Mouse (Mus musculus) kidney, adult 9 months (tissue): Measurements from ENCODE around the gene Sun2.

ENCODE experiments used
- DNase-seq: peaks from one replicate; pipeline ENCODE4 v3.0.0; 2022

The Sun2 gene

GRCm38 (mm10) chr15:79684616-79685015, 57.7 kb downstream of the Sun2 start:
- DNase-seq: no peak

- no peak for DNase-seq
Observed at GRCm38 (mm10) chr15:79683707-79684465, 58.5 kb downstream of the Sun2 start.

GRCm38 (mm10) chr15:79683146-79683545, 59.2 kb downstream of the Sun2 start:
- DNase-seq: peak; percentile 45

GRCm38 (mm10) chr15:79681973-79682372, 60.4 kb downstream of the Sun2 start:
- peak; percentile 57 for DNase-seq

- no peak for DNase-seq
Observed at GRCm38 (mm10) chr15:79677936-79678335, 64.4 kb downstream of the Sun2 start.
